Mouse (Mus musculus) embryonic facial prominence, embryonic 15.5 days (tissue): ENCODE measurements at regions not wholly inside any gene's neighbourhood (a gene's known extent, or its start where the extent isn't known, plus 50 kb on each side); places are given as distances from the start of the nearest gene placed in this dataset.

ENCODE experiments used
- ATAC-seq: fragments of 200-750 bp; cut with Nextera tagmentation; 2 replicates; pipeline ENCODE4 v1.8.0; 2017; ENCODE audit warnings: low read depth, moderate TSS enrichment; ENCODE audit not compliant: insufficient number of reproducible peaks, low FRiP score, low TSS enrichment
- H3K27ac ChIP-seq: fragments of 300-500 bp; sonication (generic); replicated peaks from 2 replicates; pipeline ENCODE4 v1.5.1; 2015; ENCODE audit warnings: mild to moderate bottlenecking, inconsistent platforms
- H3K27me3 ChIP-seq: fragments of 300-500 bp; sonication (generic); 2 replicates; pipeline ENCODE4 v1.6.1; 2015; ENCODE audit warnings: inconsistent platforms
- H3K36me3 ChIP-seq: fragments of 300-500 bp; sonication (generic); 2 replicates; pipeline ENCODE4 v1.6.1; 2015; ENCODE audit warnings: mild to moderate bottlenecking, inconsistent platforms
- H3K4me1 ChIP-seq: fragments of 300-500 bp; sonication (generic); 2 replicates; pipeline ENCODE4 v1.6.1; 2015; ENCODE audit warnings: inconsistent platforms
- H3K4me2 ChIP-seq: fragments of 300-500 bp; sonication (generic); replicated peaks from 2 replicates; pipeline ENCODE4 v1.6.1; 2015; ENCODE audit warnings: mild to moderate bottlenecking, inconsistent platforms
- H3K4me3 ChIP-seq: fragments of 300-500 bp; sonication (generic); replicated peaks from 2 replicates; pipeline ENCODE4 v1.5.1; 2015; ENCODE audit warnings: mild to moderate bottlenecking, inconsistent platforms
- H3K9ac ChIP-seq: fragments of 300-500 bp; sonication (generic); 2 replicates; pipeline ENCODE4 v1.6.1; 2015; ENCODE audit warnings: inconsistent platforms
- H3K9me3 ChIP-seq: fragments of 300-500 bp; sonication (generic); replicated peaks from 2 replicates; pipeline ENCODE4 v1.6.1; 2016; ENCODE audit warnings: inconsistent platforms
- WGBS: fragments of 180-500 bp; shearing (Covaris S2); methylation state at CpG from one replicate; pipeline ENCODE4 v1.1.7; 2015; 5-methylcytosine and 5-hydroxymethylcytosine counted together

DNA sequence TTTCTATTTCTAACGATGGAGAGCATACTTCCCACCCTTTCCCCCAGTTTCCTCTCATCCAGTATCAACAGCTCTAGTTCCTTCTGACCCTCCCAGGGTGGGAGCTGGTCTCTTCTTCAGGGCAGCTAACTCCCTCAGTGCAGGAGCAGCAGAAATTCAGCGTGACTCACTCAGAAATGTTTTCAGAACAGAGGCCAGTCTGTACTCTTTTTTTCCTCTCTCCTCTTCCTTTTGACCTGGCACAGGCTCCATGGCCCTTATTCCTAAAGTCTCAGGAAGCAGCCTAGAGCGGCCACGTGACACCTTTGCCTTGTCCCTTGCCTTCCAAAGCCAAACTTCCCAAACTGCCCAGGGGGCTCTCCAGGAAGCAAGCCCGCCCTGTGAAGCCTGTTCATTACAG lies 55.4 kb downstream of the Pja1 start:
- Histone ChIP-seq H3K4me3 (no peak overlapping the region), H3K36me3 (no peaks in the 10 kb centered on the region), H3K9ac (no peak overlapping the region), H3K4me1 (no peaks in the 10 kb centered on the region), H3K27me3 (peaks cover 5% of the 10 kb centered on the region), H3K27ac (0 out of 2 replicates have a peak overlapping the region, but pooled peaks have one; percentile 22), H3K9me3 (no peaks in the 10 kb centered on the region), H3K4me2 (no peak overlapping the region)
- 40% methylated on average over 5 of the region's 5 CpGs for WGBS
- no peak for ATAC-seq

DNA sequence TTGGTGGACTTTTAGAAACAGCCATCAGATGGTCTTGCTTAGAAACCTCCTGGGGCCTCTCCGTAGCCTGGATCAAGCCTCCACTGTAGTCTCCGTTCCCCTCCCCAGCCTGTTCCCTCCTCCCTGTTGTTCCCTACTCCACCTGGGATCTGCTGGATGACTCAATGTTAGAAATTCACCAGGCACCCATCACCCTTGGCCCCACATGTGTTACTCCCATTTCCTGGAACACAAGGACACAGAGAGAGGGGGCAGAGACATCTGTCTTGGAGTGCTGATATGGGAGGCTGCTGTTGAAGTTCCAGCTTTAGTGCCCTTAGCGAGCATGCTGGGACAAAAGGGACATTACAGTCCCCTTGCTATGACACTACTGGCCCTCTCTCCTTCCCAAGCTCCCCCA lies 60.1 kb downstream of the Pja1 start:
- no peak overlapping the region for H3K4me3 ChIP-seq
- no peak overlapping the region for H3K4me2 ChIP-seq
- no peak overlapping the region for H3K9ac ChIP-seq
- peaks cover 4% of the 10 kb centered on the region; the same call in 1 of the 2 replicates for H3K4me1 ChIP-seq
- 65% methylated on average over 3 of the region's 3 CpGs for WGBS
- peaks cover 6% of the 10 kb centered on the region; the same call in 1 of the 2 replicates for H3K27me3 ChIP-seq
- no peak overlapping the region for H3K27ac ChIP-seq
- H3K36me3 ChIP-seq = no peaks in the 10 kb centered on the region
- H3K9me3 ChIP-seq = no peaks in the 10 kb centered on the region
- no peak for ATAC-seq

DNA sequence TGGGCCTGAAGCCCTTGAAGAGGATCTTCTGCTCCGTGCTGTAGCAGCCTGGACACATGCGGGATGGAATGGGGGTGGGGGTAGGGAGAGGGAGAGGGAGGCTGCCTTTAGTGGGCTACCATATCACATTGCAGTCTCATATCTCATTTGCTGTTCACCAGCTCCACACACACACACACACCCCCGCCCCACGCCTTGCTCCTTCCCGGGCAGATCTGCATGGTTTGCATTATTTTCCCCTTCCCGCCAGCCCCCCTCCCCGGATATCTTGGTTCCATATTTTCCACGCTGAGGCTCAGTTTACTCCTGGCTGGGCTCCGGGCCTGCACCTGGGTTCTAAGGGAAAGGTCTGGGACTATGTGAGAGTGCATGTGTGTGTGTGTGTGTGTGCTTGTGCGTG lies 61.2 kb downstream of the Pja1 start:
- H3K9ac ChIP-seq = no peak overlapping the region
- peaks cover 6% of the 10 kb centered on the region; the same call in 1 of the 2 replicates for H3K27me3 ChIP-seq
- H3K4me1 ChIP-seq = peaks cover 4% of the 10 kb centered on the region; the same call in 1 of the 2 replicates
- WGBS = 45% methylated on average over 9 of the region's 10 CpGs
- H3K4me2 ChIP-seq = no peak overlapping the region
- ATAC-seq = peak; percentile 41; the same call in 1 of the 2 replicates
- no peak overlapping the region for H3K27ac ChIP-seq
- no peaks in the 10 kb centered on the region for H3K9me3 ChIP-seq
- no peaks in the 10 kb centered on the region for H3K36me3 ChIP-seq
- H3K4me3 ChIP-seq = no peak overlapping the region

DNA sequence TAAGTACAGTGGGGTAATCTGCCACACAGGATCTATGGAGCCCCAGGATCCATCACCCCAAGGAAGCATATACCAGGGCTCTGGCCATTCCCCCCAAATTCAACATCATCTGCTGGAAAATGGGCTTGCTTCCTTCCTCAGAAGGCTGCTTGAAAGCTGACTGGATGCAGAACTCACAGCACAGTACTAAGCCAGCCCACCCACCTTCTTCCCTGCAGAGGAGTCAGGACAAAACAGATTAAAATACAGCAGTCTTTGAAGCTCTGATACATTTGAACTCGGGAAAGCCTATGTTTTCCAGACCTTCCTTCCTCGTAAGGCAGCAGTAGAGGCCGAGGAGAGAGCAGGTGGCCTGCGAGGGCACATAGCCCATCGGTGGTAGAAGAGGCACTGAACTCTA lies 61.7 kb downstream of the Pja1 start:
- H3K4me3 ChIP-seq = no peak overlapping the region
- no peak for ATAC-seq

DNA sequence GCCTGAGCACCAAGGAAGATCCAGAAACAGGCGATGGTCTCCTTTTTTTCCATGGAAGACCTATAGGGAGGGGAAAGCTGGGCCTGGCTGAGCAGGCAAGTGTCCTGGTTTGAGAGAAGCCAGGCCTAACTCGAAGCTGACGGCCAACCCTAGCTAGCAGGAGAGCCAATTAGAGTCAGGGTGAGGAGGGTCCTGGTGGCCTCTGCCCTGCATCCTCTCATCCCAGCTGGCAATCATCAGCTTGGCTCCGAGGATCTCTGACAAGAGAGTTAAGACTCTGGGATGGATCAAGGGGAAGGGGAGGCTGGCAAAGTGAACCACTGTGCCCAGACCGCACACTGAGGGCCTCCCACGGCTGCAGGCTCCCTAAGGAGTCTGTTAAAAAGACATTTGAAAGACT lies 62.3 kb downstream of the Pja1 start:
- peaks cover 6% of the 10 kb centered on the region; the same call in 1 of the 2 replicates for H3K27me3 ChIP-seq
- 44% methylated on average over 6 of the region's 6 CpGs for WGBS
- no peak overlapping the region for H3K27ac ChIP-seq
- H3K9me3 ChIP-seq = no peaks in the 10 kb centered on the region
- no peak overlapping the region for H3K4me3 ChIP-seq
- ATAC-seq = no peak
- H3K9ac ChIP-seq = no peak overlapping the region
- H3K4me2 ChIP-seq = no peak overlapping the region
- peaks cover 10% of the 10 kb centered on the region; the same call in 1 of the 2 replicates for H3K4me1 ChIP-seq
- no peaks in the 10 kb centered on the region for H3K36me3 ChIP-seq

More for the DNA sequence above, 61.7 kb downstream of the Pja1 start:
- Histone ChIP-seq H3K4me1 (peaks cover 5% of the 10 kb centered on the region; the same call in 1 of the 2 replicates), H3K9me3 (no peaks in the 10 kb centered on the region), H3K4me2 (no peak overlapping the region), H3K27me3 (peaks cover 6% of the 10 kb centered on the region; the same call in 1 of the 2 replicates), H3K9ac (no peak overlapping the region), H3K36me3 (no peaks in the 10 kb centered on the region), H3K27ac (no peak overlapping the region)
- WGBS = 46% methylated on average over 5 of the region's 5 CpGs

DNA sequence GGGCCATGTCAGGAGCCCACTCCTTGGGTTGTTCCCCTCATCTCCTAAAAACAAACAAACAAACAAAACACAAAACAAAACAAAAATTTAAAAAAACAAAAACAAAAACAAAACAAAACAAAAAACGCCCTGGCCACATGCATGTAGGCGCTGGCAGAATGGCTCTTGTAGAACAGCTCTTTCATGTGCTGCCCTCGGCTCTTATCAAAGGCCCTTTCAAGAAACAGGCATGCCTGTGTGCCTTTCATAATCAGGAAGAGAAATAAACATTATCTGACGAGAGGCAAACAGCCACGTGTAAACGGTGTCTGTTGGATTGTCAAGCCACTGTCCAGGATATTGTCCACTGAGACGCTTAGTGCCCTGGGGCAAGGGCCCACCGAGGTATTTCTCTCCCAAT lies 65.2 kb downstream of the Pja1 start:
- H3K4me3 ChIP-seq = no peak overlapping the region
- no peak overlapping the region for H3K4me2 ChIP-seq
- H3K4me1 ChIP-seq = peaks cover 18% of the 10 kb centered on the region; the same call in 1 of the 2 replicates
- peaks cover 13% of the 10 kb centered on the region for H3K27me3 ChIP-seq
- no peak overlapping the region for H3K9ac ChIP-seq
- H3K27ac ChIP-seq = no peak overlapping the region
- no peaks in the 10 kb centered on the region for H3K9me3 ChIP-seq
- no peaks in the 10 kb centered on the region for H3K36me3 ChIP-seq
- 57% methylated on average over 8 of the region's 8 CpGs for WGBS
- no peak for ATAC-seq

DNA sequence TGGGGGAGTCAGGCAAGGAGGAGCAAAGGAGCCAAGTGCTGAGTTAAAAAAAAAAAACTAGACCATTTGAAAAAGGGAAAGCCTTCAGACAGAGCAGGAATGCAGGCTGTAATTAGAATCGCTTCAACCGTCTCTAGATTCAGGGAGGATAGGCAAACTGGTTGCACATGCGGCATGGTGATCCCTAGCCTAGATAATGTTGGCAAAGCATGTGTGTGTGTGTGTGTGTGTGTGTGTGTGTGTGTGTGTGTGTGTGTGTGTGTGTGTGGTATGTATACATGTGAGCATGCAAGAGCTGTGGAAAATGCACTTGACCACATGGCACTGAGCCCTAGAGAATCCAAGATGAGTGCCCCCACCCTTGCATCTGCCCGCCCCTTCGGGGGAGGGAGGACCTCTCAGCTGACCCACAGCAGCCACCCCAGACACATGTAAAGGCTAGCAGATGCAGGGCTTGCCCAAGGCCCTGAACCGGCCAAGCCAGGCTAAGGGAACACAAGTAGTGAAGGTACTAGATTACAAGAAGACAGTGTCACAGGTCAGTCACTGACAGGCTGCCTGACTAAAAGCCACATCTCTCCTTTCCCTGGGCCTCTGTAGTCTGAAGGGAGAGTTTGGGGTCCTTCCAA lies 67.4 kb downstream of the Pja1 start:
- peak; percentile 47; the same call in 1 of the 2 replicates for ATAC-seq
- 35% methylated on average over 6 of the region's 6 CpGs for WGBS

DNA sequence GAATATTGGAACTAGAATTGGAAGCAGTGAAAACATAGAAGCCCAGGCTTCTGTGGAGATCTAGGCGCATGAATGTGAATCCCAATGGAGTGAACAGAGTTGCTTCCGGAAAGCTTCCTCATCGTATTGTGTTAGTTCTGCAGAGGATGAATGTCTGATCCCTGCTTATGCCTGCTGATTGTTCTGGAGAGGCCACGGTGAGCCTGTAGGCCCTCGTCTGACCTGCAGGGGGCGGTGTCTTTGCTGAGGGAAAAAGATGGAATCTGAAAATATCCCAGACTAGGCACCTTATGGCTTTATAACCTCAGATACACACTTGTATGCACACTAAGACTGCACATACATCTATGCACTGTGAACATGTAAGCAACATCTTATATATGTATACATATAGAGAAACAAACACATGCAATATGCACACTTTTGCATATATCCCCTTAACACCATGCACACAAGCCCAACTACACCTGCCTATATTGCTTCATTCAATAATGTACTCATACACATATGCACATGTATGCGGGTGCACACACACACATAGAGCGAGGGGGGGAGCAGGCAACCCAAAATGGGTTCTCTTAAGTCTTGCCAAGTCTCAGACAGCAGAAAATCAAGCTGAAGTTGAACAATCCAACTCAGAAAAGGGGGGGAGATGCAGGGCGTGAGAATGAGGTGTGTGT lies 68.1 kb downstream of the Pja1 start:
- H3K36me3 ChIP-seq = no peaks in the 10 kb centered on the region
- peak; percentile 54 for ATAC-seq
- peak overlapping the region; percentile 22; the same call in 1 of the 2 replicates for H3K27ac ChIP-seq
- peaks cover 13% of the 10 kb centered on the region; the same call in 1 of the 2 replicates for H3K4me1 ChIP-seq
- H3K9ac ChIP-seq = no peak overlapping the region
- no peak overlapping the region for H3K4me2 ChIP-seq
- H3K4me3 ChIP-seq = no peak overlapping the region
- H3K9me3 ChIP-seq = no peaks in the 10 kb centered on the region
- WGBS = 42% methylated on average over 9 of the region's 9 CpGs
- H3K27me3 ChIP-seq = peaks cover 7% of the 10 kb centered on the region; the same call in 1 of the 2 replicates

More for the DNA sequence above, 67.4 kb downstream of the Pja1 start:
- H3K4me2 ChIP-seq = no peak overlapping the region
- peaks cover 9% of the 10 kb centered on the region for H3K27me3 ChIP-seq
- H3K4me3 ChIP-seq = no peak overlapping the region
- no peak overlapping the region for H3K9ac ChIP-seq
- H3K9me3 ChIP-seq = no peaks in the 10 kb centered on the region
- H3K27ac ChIP-seq = peak overlapping the region; percentile 44; the same call in 1 of the 2 replicates
- peaks cover 13% of the 10 kb centered on the region; the same call in 1 of the 2 replicates for H3K4me1 ChIP-seq
- H3K36me3 ChIP-seq = no peaks in the 10 kb centered on the region

DNA sequence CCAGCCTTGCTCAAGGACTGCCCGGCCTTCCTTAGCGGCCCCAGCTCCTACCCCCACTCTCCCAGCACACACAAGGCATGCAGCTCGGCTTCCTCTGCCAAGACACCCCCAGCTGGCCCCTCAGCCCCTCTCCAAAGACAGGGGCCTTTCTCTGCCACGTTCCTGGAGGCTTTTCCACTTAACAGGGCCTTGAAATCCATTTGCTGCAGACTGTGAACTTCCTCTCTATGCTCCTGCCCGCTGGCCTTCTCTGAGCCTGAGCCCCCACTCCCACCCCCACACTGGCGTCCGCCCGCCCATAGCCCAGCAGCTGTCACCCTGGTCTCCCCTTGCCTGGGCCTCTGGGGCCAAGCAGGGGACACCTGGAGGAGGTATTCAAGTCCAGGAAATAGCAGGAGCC lies 73.7 kb downstream of the Pja1 start:
- no peak overlapping the region for H3K4me3 ChIP-seq
- peak overlapping the region; percentile 51; the same call in 1 of the 2 replicates for H3K27ac ChIP-seq
- H3K36me3 ChIP-seq = no peaks in the 10 kb centered on the region
- no peak overlapping the region for H3K4me2 ChIP-seq
- ATAC-seq = peak; percentile 75
- H3K27me3 ChIP-seq = peaks cover 20% of the 10 kb centered on the region; the same call in 1 of the 2 replicates
- 36% methylated on average over 8 of the region's 8 CpGs for WGBS
- no peaks in the 10 kb centered on the region for H3K9me3 ChIP-seq
- peaks cover 17% of the 10 kb centered on the region for H3K4me1 ChIP-seq
- no peak overlapping the region for H3K9ac ChIP-seq

DNA sequence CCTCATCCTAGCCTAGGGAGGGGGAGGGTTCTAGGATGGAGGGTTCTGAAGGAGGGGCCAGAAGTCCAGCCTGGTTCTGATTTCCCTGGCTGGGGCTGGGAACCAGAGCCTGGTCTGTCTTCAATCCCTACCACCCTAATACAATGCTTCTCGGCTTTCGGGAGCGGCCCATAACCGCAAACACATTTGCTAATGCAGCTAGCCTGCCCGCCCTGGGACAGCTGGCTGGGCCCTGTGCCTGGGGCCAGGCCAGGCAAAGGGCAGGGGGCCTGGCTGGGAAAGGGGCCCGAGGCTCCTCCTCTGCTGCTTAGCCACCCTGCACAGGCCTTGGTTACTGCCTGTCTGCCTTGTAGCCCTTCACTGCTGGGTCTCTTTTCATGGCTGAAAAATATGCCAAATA lies 74.9 kb downstream of the Pja1 start:
- Histone ChIP-seq H3K36me3 (no peaks in the 10 kb centered on the region), H3K9me3 (no peaks in the 10 kb centered on the region), H3K4me1 (peaks cover 20% of the 10 kb centered on the region), H3K9ac (no peak overlapping the region), H3K4me2 (no peak overlapping the region), H3K4me3 (no peak overlapping the region), H3K27me3 (peaks cover 18% of the 10 kb centered on the region), H3K27ac (peak overlapping the region; percentile 4; the same call in 1 of the 2 replicates)
- ATAC-seq = peak; percentile 31; the same call in 1 of the 2 replicates
- 32% methylated on average over 6 of the region's 6 CpGs for WGBS

DNA sequence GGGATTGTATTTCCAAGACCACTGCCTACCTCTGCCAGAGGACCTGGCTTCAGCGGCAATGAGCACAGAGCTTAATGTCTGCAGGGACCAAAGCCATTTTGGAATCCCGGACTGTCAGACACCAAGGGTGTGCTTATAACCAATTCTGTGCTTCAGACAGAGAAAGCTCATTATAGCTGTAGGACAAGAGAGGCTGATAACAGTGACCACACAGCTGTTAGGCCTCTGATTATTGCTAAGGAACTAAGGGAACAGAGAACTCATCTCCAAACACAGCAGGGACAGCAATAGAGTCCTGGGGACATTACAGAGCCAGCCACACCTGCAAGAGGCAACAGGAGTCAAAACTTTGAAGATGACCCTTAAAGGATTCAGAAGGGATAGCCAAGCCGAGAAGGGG lies 76.0 kb downstream of the Pja1 start:
- no peak for ATAC-seq
- Histone ChIP-seq H3K27me3 (peaks cover 26% of the 10 kb centered on the region), H3K4me1 (peaks cover 31% of the 10 kb centered on the region), H3K4me3 (no peak overlapping the region), H3K9me3 (no peaks in the 10 kb centered on the region), H3K27ac (no peak overlapping the region), H3K4me2 (no peak overlapping the region), H3K9ac (no peak overlapping the region), H3K36me3 (no peaks in the 10 kb centered on the region)
- 83% methylated on average over 3 of the region's 3 CpGs for WGBS
